In the genomic region with DNA sequence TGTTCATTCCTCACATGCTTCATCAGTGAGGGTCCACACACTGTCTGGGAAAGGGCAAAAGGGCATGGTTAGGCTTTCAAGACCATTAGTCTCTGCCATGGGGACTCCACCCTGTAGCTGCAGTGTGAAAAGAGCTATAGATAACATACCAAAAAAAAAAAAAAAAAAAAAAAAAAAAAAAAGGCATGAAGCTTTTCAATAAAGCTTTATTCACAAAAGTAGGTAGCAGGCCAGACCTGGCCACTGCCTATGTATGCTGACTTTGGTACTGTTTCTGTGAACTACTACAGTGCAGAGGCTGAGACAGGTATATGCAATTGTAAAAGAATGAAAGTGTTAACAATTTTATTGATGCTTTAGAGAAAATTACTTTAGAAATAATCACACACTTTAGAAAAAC, we compare ENCODE assay signal across 35 mouse cellular contexts.
"Had no signal": no experiment of that assay in that cellular context is flagged by ENCODE, and none has a peak within 500 bp of the region (broad histone marks: within the 10 kb centered on the region; RNA-seq: fewer than 3 reads in every experiment).

No protein-coding gene starts in this region.

- H3K4me3 ChIP-seq: heart, embryonic 10.5 days; heart, embryonic 12.5 days; heart, embryonic 13.5 days; heart, embryonic 15.5 days; hindbrain, embryonic 10.5 days; hindbrain, embryonic 12.5 days; hindbrain, embryonic 13.5 days; hindbrain, embryonic 15.5 days; intestine, embryonic 15.5 days; kidney, embryonic 15.5 days; layer of hippocampus, adult 2 months had no signal

- H3K9ac ChIP-seq: heart, embryonic 12.5 days; heart, embryonic 13.5 days; heart, embryonic 15.5 days; hindbrain, embryonic 12.5 days; hindbrain, embryonic 13.5 days; hindbrain, embryonic 14.5 days; hindbrain, embryonic 15.5 days; intestine, embryonic 15.5 days; kidney, embryonic 15.5 days had no signal

- H3K27me3 ChIP-seq: heart, embryonic 12.5 days; heart, embryonic 13.5 days; heart, embryonic 15.5 days; hindbrain, embryonic 12.5 days; hindbrain, embryonic 13.5 days; hindbrain, embryonic 15.5 days; intestine, embryonic 15.5 days; kidney, embryonic 15.5 days had no signal

- ATAC-seq: hindbrain, embryonic 16.5 days; hindbrain, postnatal 0 days; inflammation-experienced regulatory T-cells, adult 6 months; intestine, embryonic 15.5 days; intestine, embryonic 16.5 days; intestine, postnatal 0 days had no signal

- H3K27ac ChIP-seq: heart, embryonic 10.5 days; heart, embryonic 13.5 days; heart, embryonic 15.5 days; hindbrain, embryonic 10.5 days; hindbrain, embryonic 12.5 days; hindbrain, embryonic 13.5 days; hindbrain, embryonic 14.5 days; hindbrain, embryonic 15.5 days; hindbrain, postnatal 0 days; intestine, embryonic 15.5 days; kidney, embryonic 15.5 days; kidney, postnatal 0 days; layer of hippocampus, adult 2 months had no signal

- H3K4me2 ChIP-seq: heart, embryonic 11.5 days; heart, embryonic 12.5 days; heart, embryonic 13.5 days; heart, embryonic 15.5 days; hindbrain, embryonic 12.5 days; hindbrain, embryonic 13.5 days; hindbrain, embryonic 14.5 days; hindbrain, embryonic 15.5 days; intestine, embryonic 15.5 days; kidney, embryonic 15.5 days had no signal

- H3K9me3 ChIP-seq: heart, embryonic 10.5 days; heart, embryonic 12.5 days; heart, embryonic 13.5 days; heart, embryonic 15.5 days; hindbrain, embryonic 10.5 days; hindbrain, embryonic 12.5 days; hindbrain, embryonic 13.5 days; hindbrain, embryonic 15.5 days; intestine, embryonic 15.5 days; kidney, embryonic 15.5 days had no signal

- H3K4me1 ChIP-seq: heart, embryonic 15.5 days; hindbrain, embryonic 15.5 days; intestine, embryonic 15.5 days; kidney, embryonic 15.5 days had no signal

- DNase-seq: heart, postnatal 10 days; heart, postnatal 14 days; heart, postnatal 36 days; heart, postnatal 4 days; kidney, adult 11 months; kidney, adult 18-20 months; kidney, adult 2 months; kidney, adult 8-10 months; kidney, adult 9 months; kidney, postnatal 10 days; kidney, postnatal 14 days; kidney, postnatal 25 days; kidney, postnatal 36 days; kidney, postnatal 4 days; layer of hippocampus, adult 9-11 months; layer of hippocampus, postnatal 36 days had no signal

- H3K36me3 ChIP-seq: heart, embryonic 10.5 days; heart, embryonic 15.5 days; hindbrain, embryonic 10.5 days; hindbrain, embryonic 12.5 days; hindbrain, embryonic 13.5 days; hindbrain, embryonic 15.5 days; intestine, embryonic 15.5 days; kidney, embryonic 15.5 days had no signal
